In genomic region chrX:169043872-169044271, GRCm38 (mm10) we compare ENCODE assay signal across 25 mouse cellular contexts.
A peak's percentile ranks its signal among the peaks of the same experiment; 100 is the strongest.
DNase-seq lines count a peak whose midpoint lies in the region; ATAC-seq and TF ChIP-seq lines count a peak whose summit lies in the region.
"Had no signal": no experiment of that assay in that cellular context is flagged by ENCODE, and none has a peak within 500 bp of the region (broad histone marks: within the 10 kb centered on the region; RNA-seq: fewer than 3 reads in every experiment).

No protein-coding gene starts in this region.

- H3K9me3 ChIP-seq in MEL (replicated peaks; ENCODE audit: insufficient read depth, low read length): no peaks in the 10 kb centered on the region
- H3K9me3 ChIP-seq: embryonic facial prominence, embryonic 12.5 days; embryonic facial prominence, embryonic 15.5 days; heart, embryonic 10.5 days; heart, embryonic 13.5 days; hindbrain, embryonic 13.5 days; intestine, embryonic 15.5 days had no signal

- peak overlapping the region; percentile 88 for H3K27ac ChIP-seq in MEL (ENCODE audit: control insufficient read depth, low read depth, low read length)
- H3K27ac ChIP-seq: embryonic facial prominence, embryonic 12.5 days; embryonic facial prominence, embryonic 15.5 days; heart, adult 2 months; heart, embryonic 10.5 days; heart, embryonic 13.5 days; hindbrain, embryonic 13.5 days; intestine, embryonic 15.5 days had no signal

- no peak for TF ChIP-seq POLR2A in MEL (IDR thresholded peaks at IDR 0.05; ENCODE audit: control insufficient read depth in 1 of 2, insufficient read depth in 1 of 2, low read depth in 1 of 2, low read length in 2 of 2, poor library complexity in 1 of 2)

- peaks cover 6% of the 10 kb centered on the region; the same call in 1 of the 2 replicates for H3K79me2 ChIP-seq in MEL (ENCODE audit: control insufficient read depth, insufficient read depth, low read length, poor library complexity)

- TF ChIP-seq EP300 in MEL (IDR thresholded peaks at IDR 0.05; ENCODE audit: low read depth in 1 of 2, low read length in 2 of 2): peak; percentile 77 to 87

- peaks cover 0 to 63% of the 10 kb centered on the region in 2 experiments; a peak in 2 of 4 replicates for H3K36me3 ChIP-seq in MEL (ENCODE audit: control insufficient read depth in 1 of 2, insufficient read depth in 2 of 2, low read length in 2 of 2)
- H3K36me3 ChIP-seq: embryonic facial prominence, embryonic 12.5 days; embryonic facial prominence, embryonic 15.5 days; heart, embryonic 10.5 days; heart, embryonic 13.5 days; hindbrain, embryonic 13.5 days; intestine, embryonic 15.5 days had no signal

- ATAC-seq in granulocyte monocyte progenitor cell, adult 5-6 weeks (replicated peaks; ENCODE audit: poor library complexity, severe bottlenecking): peak; percentile 68
- ATAC-seq in megakaryocyte progenitor cell, adult 5-6 weeks (replicated peaks; ENCODE audit: poor library complexity): peak; percentile 51
- ATAC-seq: forebrain, embryonic 14.5 days; forebrain, postnatal 0 days; hindbrain, embryonic 16.5 days; intestine, embryonic 15.5 days; Patski had no signal

- H3K9ac ChIP-seq in MEL (ENCODE audit: control insufficient read depth, low read depth, low read length, poor library complexity, severe bottlenecking): no peak overlapping the region
- H3K9ac ChIP-seq: embryonic facial prominence, embryonic 12.5 days; embryonic facial prominence, embryonic 15.5 days; forebrain, postnatal 0 days; heart, embryonic 13.5 days; hindbrain, embryonic 13.5 days; intestine, embryonic 15.5 days had no signal

- no peak for TF ChIP-seq RAD21 in MEL (IDR thresholded peaks at IDR 0.05; ENCODE audit: low read depth, low read length)

- peaks cover 23 to 40% of the 10 kb centered on the region in 2 experiments for H3K4me1 ChIP-seq in MEL (ENCODE audit: control insufficient read depth in 1 of 2, insufficient read depth in 2 of 2, low read length in 2 of 2)
- H3K4me1 ChIP-seq: embryonic facial prominence, embryonic 12.5 days; embryonic facial prominence, embryonic 15.5 days; heart, embryonic 10.5 days; heart, embryonic 13.5 days; hindbrain, embryonic 13.5 days; intestine, embryonic 15.5 days had no signal

- no peaks in the 10 kb centered on the region for H3K27me3 ChIP-seq in MEL (ENCODE audit: control insufficient read depth in 1 of 2, insufficient read depth in 2 of 2, low read length in 2 of 2)
- H3K27me3 ChIP-seq: embryonic facial prominence, embryonic 12.5 days; embryonic facial prominence, embryonic 15.5 days; heart, embryonic 13.5 days; intestine, embryonic 15.5 days had no signal

- no peak overlapping the region for H3K4me3 ChIP-seq in MEL (ENCODE audit: control insufficient read depth in 1 of 2, insufficient read depth in 1 of 2, low read depth in 2 of 2, low read length in 2 of 2)
- H3K4me3 ChIP-seq: embryonic facial prominence, embryonic 12.5 days; embryonic facial prominence, embryonic 15.5 days; heart, adult 2 months; heart, embryonic 10.5 days; heart, embryonic 13.5 days; hindbrain, embryonic 13.5 days; intestine, embryonic 15.5 days had no signal

- no peak for TF ChIP-seq CTCF in MEL (IDR thresholded peaks at IDR 0.05 in 2 of 3, conservative IDR thresholded peaks at IDR 0.05 in 1 of 3; ENCODE audit: control insufficient read depth in 1 of 3, insufficient read depth in 1 of 3, low read depth in 2 of 3, low read length in 3 of 3, poor library complexity in 1 of 3, severe bottlenecking in 1 of 3)

- DNase-seq in MEL (ENCODE audit: low read depth, low spot score): peak; percentile 77
- DNase-seq in kidney, postnatal 10 days: no peak
- no peak for DNase-seq in layer of hippocampus, adult 18-20 months (ENCODE audit: low spot score in 2 of 2)
- no peak for DNase-seq in urinary bladder, postnatal 25 days (ENCODE audit: low spot score)
- DNase-seq: adrenal gland, postnatal 10 days; adrenal gland, postnatal 36 days; cerebellum, adult 18-20 months; cerebellum, adult 9-10 months; cerebellum, postnatal 14 days; forebrain, postnatal 0 days; gastrocnemius, postnatal 25 days; heart, adult 2 months; heart, postnatal 14 days; heart, postnatal 4 days had no signal

TF ChIP-seq in MEL, 35 proteins besides CTCF, POLR2A, EP300 and RAD21:
- TF ChIP-seq UBTF (IDR thresholded peaks at IDR 0.05; ENCODE audit: borderline replicate concordance, insufficient read depth, low read depth, low read length) (no peak), ETS1 (IDR thresholded peaks at IDR 0.05; ENCODE audit: low read depth, low read length) (peak; percentile 77), ELF1 (IDR thresholded peaks at IDR 0.05; ENCODE audit: low read depth, low read length) (no peak), BHLHE40 (IDR thresholded peaks at IDR 0.05; ENCODE audit: borderline replicate concordance, low read depth, low read length) (no peak), GABPA (IDR thresholded peaks at IDR 0.05; ENCODE audit: low read depth, low read length) (0 out of 2 replicates have a peak, but pooled peaks have one; percentile 39), ZKSCAN1 (IDR thresholded peaks at IDR 0.05; ENCODE audit: low read depth, low read length) (no peak), CHD1 (IDR thresholded peaks at IDR 0.05; ENCODE audit: low read depth, low read length) (no peak), GATA1 (IDR thresholded peaks at IDR 0.05; ENCODE audit: low read depth, low read length) (peak; percentile 86), JUND (IDR thresholded peaks at IDR 0.05; ENCODE audit: low read depth, low read length) (no peak), ZMIZ1 (IDR thresholded peaks at IDR 0.05; ENCODE audit: low read depth, low read length) (no peak), CHD2 (IDR thresholded peaks at IDR 0.05; ENCODE audit: low read length) (no peak), SIN3A (IDR thresholded peaks at IDR 0.05; ENCODE audit: low read length) (peak; percentile 59), POLR2AphosphoS2 (IDR thresholded peaks at IDR 0.05; ENCODE audit: low read length) (no peak), TCF12 (IDR thresholded peaks at IDR 0.05; ENCODE audit: low read depth, low read length) (peak; percentile 72), TAL1 (IDR thresholded peaks at IDR 0.05; ENCODE audit: low read length) (0 out of 2 replicates have a peak, but pooled peaks have one; percentile 19), RCOR1 (IDR thresholded peaks at IDR 0.05; ENCODE audit: low read depth, low read length) (peak; percentile 85), MAZ (IDR thresholded peaks at IDR 0.05; ENCODE audit: low read depth, low read length) (no peak), MYC (IDR thresholded peaks at IDR 0.05; ENCODE audit: low read depth, low read length) (peak; percentile 53; the same call in 1 of the 2 replicates), ZNF384 (IDR thresholded peaks at IDR 0.05; ENCODE audit: low read depth, low read length) (no peak), POLR2AphosphoS5 (IDR thresholded peaks at IDR 0.05; ENCODE audit: borderline replicate concordance, low read depth, low read length) (no peak), MYB (IDR thresholded peaks at IDR 0.05; ENCODE audit: low read depth, low read length) (no peak)
